Mouse (Mus musculus) embryonic facial prominence, embryonic 11.5 days (tissue): Measurements from ENCODE around the gene Gm15293. TPM values are rescaled to one million over a fixed set of nuclear protein-coding genes. Genes with fewer than 3 reads are reported as not detected.
"Not testable (repeated sequence)": the region's sequence is repeated elsewhere in the genome, so short reads cannot be mapped to it uniquely, and the experiment has no call there.

ENCODE experiments used
- ATAC-seq: fragments of 200-750 bp; cut with Nextera tagmentation; replicated peaks from 2 replicates; pipeline ENCODE4 v1.8.0; 2017; ENCODE audit warnings: low read depth; ENCODE audit not compliant: insufficient number of reproducible peaks, low FRiP score, low TSS enrichment
- DNase-seq: peaks from one replicate; pipeline ENCODE4 v3.0.0-alpha.2; 2015; ENCODE audit warnings: low spot score
- H3K27ac ChIP-seq: fragments of 300-500 bp; sonication (generic); replicated peaks from 2 replicates; pipeline ENCODE4 v1.5.1; 2014; ENCODE audit warnings: mild to moderate bottlenecking, low read depth, low read length, control low read depth
- H3K27me3 ChIP-seq: fragments of 300-500 bp; sonication (generic); 2 replicates; pipeline ENCODE4 v1.6.1; 2014; ENCODE audit warnings: mild to moderate bottlenecking, low read length, moderate library complexity, mixed read lengths; ENCODE audit not compliant: control insufficient read depth, insufficient read depth
- H3K36me3 ChIP-seq: fragments of 300-500 bp; sonication (generic); replicated peaks from 2 replicates; pipeline ENCODE4 v1.6.1; 2014; ENCODE audit warnings: low read depth, mild to moderate bottlenecking, low read length, moderate library complexity, mixed read lengths; ENCODE audit not compliant: control insufficient read depth, insufficient read depth
- H3K4me1 ChIP-seq: fragments of 300-500 bp; sonication (generic); 2 replicates; pipeline ENCODE4 v1.6.1; 2014; ENCODE audit warnings: low read length, mixed read lengths; ENCODE audit not compliant: control insufficient read depth, insufficient read depth
- H3K4me2 ChIP-seq: fragments of 300-500 bp; sonication (generic); 2 replicates; pipeline ENCODE4 v1.6.1; 2014; ENCODE audit warnings: low read depth, mild to moderate bottlenecking, control low read depth, low read length, moderate library complexity
- H3K4me3 ChIP-seq: fragments of 300-500 bp; sonication (generic); 2 replicates; pipeline ENCODE4 v1.5.1; 2014; ENCODE audit warnings: low read depth, low read length, control low read depth
- H3K9ac ChIP-seq: fragments of 300-500 bp; sonication (generic); replicated peaks from 2 replicates; pipeline ENCODE4 v1.6.1; 2014; ENCODE audit warnings: mild to moderate bottlenecking, control low read depth, low read length
- H3K9me3 ChIP-seq: fragments of 300-500 bp; sonication (generic); replicated peaks from 2 replicates; pipeline ENCODE4 v1.6.1; 2016; ENCODE audit warnings: mild to moderate bottlenecking, low read length, inconsistent platforms, mixed read lengths; ENCODE audit not compliant: control insufficient read depth
- WGBS: fragments of 180-500 bp; shearing (Covaris S2); extraction: QIAGEN DNeasy Blood & Tissue Kit; methylation state at CpG from one replicate; pipeline ENCODE4 v1.1.7; 2014; 5-methylcytosine and 5-hydroxymethylcytosine counted together
- polyA plus RNA-seq: library from polyadenylated mRNA; unstranded; fragments of >200 nt; fragmentation: Nextera tagmentation; extraction: Ambion mirVana; gene quantifications from 2 replicates; pipeline ENCODE4 v1.2.1, GENCODE M21; 2014

Gene Gm15293
- not detected in 2 replicates for polyA plus RNA-seq

DNA sequence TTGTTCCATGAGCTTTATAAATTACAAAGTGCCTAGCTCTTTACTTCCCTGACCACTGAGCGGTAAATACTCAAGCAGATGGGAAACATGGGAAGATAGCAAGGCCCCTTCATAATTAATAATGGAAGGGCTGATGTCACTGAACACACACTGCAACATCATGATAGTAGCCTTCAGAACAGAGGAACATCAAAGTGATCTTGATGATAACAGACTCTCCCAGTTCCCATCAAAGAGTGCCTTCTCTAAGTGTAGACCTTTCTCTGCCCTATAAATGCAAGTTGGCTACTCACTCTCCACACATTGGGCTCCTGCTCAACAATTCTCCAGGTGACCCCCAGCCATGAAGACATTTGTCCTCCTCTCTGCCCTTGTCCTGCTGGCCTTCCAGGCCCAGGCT is at the start of gene Gm15293:
Gm15293 (plus strand) TSS at position 301 of the 400 bp plus-strand sequence.
- not testable (repeated sequence) for H3K4me1 ChIP-seq, H3K27ac ChIP-seq, H3K36me3 ChIP-seq, H3K9ac ChIP-seq, H3K4me3 ChIP-seq, ATAC-seq, DNase-seq, H3K4me2 ChIP-seq, H3K9me3 ChIP-seq, H3K27me3 ChIP-seq
- WGBS, result no CpG with 5 or more reads among the region's 1 CpGs

DNA sequence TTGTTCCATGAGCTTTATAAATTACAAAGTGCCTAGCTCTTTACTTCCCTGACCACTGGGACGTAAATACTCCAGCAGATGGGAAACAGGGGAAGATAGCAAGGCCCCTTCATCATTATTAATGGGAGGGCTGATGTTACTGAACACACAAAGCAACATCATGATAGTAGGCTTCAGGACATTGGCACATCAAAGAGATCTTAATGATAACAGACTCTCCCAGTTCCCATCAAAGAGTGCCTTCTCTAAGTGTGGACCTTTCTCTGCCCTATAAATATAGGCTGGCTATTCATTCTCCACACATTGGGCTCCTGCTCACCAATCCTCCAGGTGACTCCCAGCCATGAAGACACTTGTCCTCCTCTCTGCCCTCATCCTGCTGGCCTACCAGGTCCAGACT is 39.4 kb upstream of the Gm15293 start, which contains the start of gene Defa22:
Defa22 (plus strand) TSS at position 301 of the 400 bp plus-strand sequence.
- not testable (repeated sequence) for DNase-seq, H3K9ac ChIP-seq, H3K27me3 ChIP-seq, H3K9me3 ChIP-seq, ATAC-seq, H3K27ac ChIP-seq, H3K4me3 ChIP-seq, H3K4me2 ChIP-seq, H3K4me1 ChIP-seq, H3K36me3 ChIP-seq
- WGBS, result no CpG with 5 or more reads among the region's 1 CpGs

DNA sequence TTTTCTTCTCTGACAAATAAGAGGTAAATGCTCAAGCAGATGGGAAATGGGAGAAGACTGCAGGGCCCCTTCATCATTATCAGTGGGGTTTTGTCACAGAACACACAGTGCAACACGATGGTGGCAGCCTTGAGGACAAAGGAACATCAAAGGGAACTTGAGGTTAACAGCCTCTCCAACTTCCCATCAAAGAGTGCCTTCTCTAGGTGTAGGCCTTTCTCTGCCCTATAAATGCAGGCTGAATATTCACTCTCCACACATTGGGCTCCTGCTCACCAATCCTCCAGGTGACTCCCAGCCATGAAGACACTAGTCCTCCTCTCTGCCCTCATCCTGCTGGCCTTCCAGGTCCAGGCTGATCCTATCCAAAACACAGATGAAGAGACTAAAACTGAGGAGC is 10.0 kb upstream of the Gm15293 start, which contains the start of gene Defa31:
Defa31 (plus strand) TSS at position 301 of the 400 bp plus-strand sequence.
- not testable (repeated sequence) for H3K9ac ChIP-seq, H3K4me2 ChIP-seq, H3K4me1 ChIP-seq, H3K27me3 ChIP-seq, H3K27ac ChIP-seq, DNase-seq, H3K4me3 ChIP-seq, H3K36me3 ChIP-seq, H3K9me3 ChIP-seq, ATAC-seq
- WGBS, result no CpG with 5 or more reads among the region's 1 CpGs

Other genes starting within 250 kb of the Gm15293 start
- not detected in 2 replicates for gene Defa21, start 176.0 kb upstream of the Gm15293 start, polyA plus RNA-seq
- not detected in 2 replicates for gene Defa23, start 146.5 kb upstream of the Gm15293 start, polyA plus RNA-seq
- not detected in 2 replicates for gene Defa35, start 136.5 kb upstream of the Gm15293 start, polyA plus RNA-seq
- not detected in 2 replicates for gene Defa25, start 117.1 kb upstream of the Gm15293 start, polyA plus RNA-seq
- not detected in 2 replicates for gene Gm14851, start 105.5 kb upstream of the Gm15293 start, polyA plus RNA-seq
- gene Defa30, start 66.9 kb upstream of the Gm15293 start, polyA plus RNA-seq, result not detected in 2 replicates
- not detected in 2 replicates for gene Defa22, start 39.3 kb upstream of the Gm15293 start, polyA plus RNA-seq
- not detected in 2 replicates for gene Defa31, start 9.9 kb upstream of the Gm15293 start, polyA plus RNA-seq
- not detected in 2 replicates for gene Gm15292, start 48.2 kb downstream of the Gm15293 start, polyA plus RNA-seq
- gene Defa27, start 114.0 kb downstream of the Gm15293 start, polyA plus RNA-seq, result not detected in 2 replicates
- not detected in 2 replicates for gene Defa29, start 125.5 kb downstream of the Gm15293 start, polyA plus RNA-seq
- not detected in 2 replicates for gene Defa2, start 177.0 kb downstream of the Gm15293 start, polyA plus RNA-seq
- gene Defa33, start 190.2 kb downstream of the Gm15293 start, polyA plus RNA-seq, result not detected in 2 replicates
- not detected in 2 replicates for gene Defa36, start 225.8 kb downstream of the Gm15293 start, polyA plus RNA-seq